9 mouse cellular contexts compared by ENCODE assay signal in the genomic region with DNA sequence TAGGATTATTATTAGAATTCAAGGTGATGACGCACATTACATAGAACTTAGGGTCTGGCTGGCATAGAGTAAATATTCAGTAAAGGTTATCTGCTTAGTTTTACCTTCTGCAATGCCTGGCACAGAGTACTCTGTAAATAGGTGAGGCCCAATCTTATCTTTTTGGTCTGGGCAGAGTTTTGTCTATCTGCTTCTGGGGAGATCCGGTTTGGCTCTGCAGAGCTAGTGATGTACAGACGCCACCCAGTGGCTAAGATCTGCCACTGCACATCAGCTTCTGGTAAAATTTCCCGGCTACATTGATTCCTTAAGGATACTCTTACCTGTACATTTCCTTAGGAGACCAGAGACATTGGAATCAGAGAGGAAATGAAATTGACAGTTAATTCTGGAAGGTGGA. TPM values are rescaled to one million over a fixed set of nuclear protein-coding genes. Genes with fewer than 3 reads are reported as not detected.
DNase-seq lines count a peak whose midpoint lies in the region; ATAC-seq and TF ChIP-seq lines count a peak whose summit lies in the region.
"Had no signal": no experiment of that assay in that cellular context is flagged by ENCODE, and none has a peak within 500 bp of the region (broad histone marks: within the 10 kb centered on the region; RNA-seq: fewer than 3 reads in every experiment).

No protein-coding gene starts in this region.

- DNase-seq in gastrocnemius, adult 2 months: peak; percentile 42
- no peak for DNase-seq in gastrocnemius, postnatal 14 days
- DNase-seq in 3T3-L1 (ENCODE audit: low read depth, low spot score) (peak; percentile 37), WW6 (ENCODE audit: low read depth, low spot score) (peak; percentile 28)
- peak; percentile 41 to 55 for DNase-seq in kidney, postnatal 25 days
- DNase-seq in lung, adult 2 months: no peak

- TF ChIP-seq CTCF in gastrocnemius, adult 2 months (IDR thresholded peaks at IDR 0.05): peak; percentile 84
- TF ChIP-seq CTCF in cortical plate, adult 2 months (IDR thresholded peaks at IDR 0.05; ENCODE audit: extremely low read depth, insufficient read depth, low read length): peak; percentile 87
- peak; percentile 74 for TF ChIP-seq CTCF in lung, adult 2 months (IDR thresholded peaks at IDR 0.05; ENCODE audit: insufficient read depth, low read length)

- no peak overlapping the region for H3K4me3 ChIP-seq in gastrocnemius, adult 2 months
- H3K4me3 ChIP-seq in cortical plate, adult 2 months (ENCODE audit: insufficient read depth, low read length): no peak overlapping the region
- H3K4me3 ChIP-seq in lung, adult 2 months (replicated peaks; ENCODE audit: extremely low read depth, low read depth, low read length): no peak overlapping the region
- H3K4me3 ChIP-seq in stomach, embryonic 15.5 days (replicated peaks): no peak overlapping the region

- no peak overlapping the region for H3K27ac ChIP-seq in gastrocnemius, adult 2 months
- H3K27ac ChIP-seq in cortical plate, adult 2 months (ENCODE audit: insufficient read depth, low read length): no peak overlapping the region
- no peak overlapping the region for H3K27ac ChIP-seq in stomach, embryonic 15.5 days
- H3K27ac ChIP-seq: macrophage had no signal

- H3K4me1 ChIP-seq in cortical plate, adult 2 months (ENCODE audit: control insufficient read depth, insufficient read depth, low read length): no peaks in the 10 kb centered on the region
- 0 out of 2 replicates have a peak, but pooled peaks cover 2% of the 10 kb centered on the region for H3K4me1 ChIP-seq in lung, adult 2 months (ENCODE audit: control insufficient read depth, insufficient read depth, low read length)
- no peaks in the 10 kb centered on the region for H3K4me1 ChIP-seq in stomach, embryonic 15.5 days

- no peak overlapping the region for H3K9ac ChIP-seq in stomach, embryonic 15.5 days

- ATAC-seq in stomach, embryonic 15.5 days (ENCODE audit: insufficient read depth, low FRiP score, low read depth): peak; percentile 58; the same call in 1 of the 2 replicates

- no peaks in the 10 kb centered on the region for H3K9me3 ChIP-seq in stomach, embryonic 15.5 days

- intact Hi-C loops in gastrocnemius, adult 2 months (cut with DNase I): no loop called here
- intact Hi-C loops in gastrocnemius, postnatal 14 days (cut with DNase I; ENCODE audit: low total_unique reads): no loop called here

- TF ChIP-seq POLR2A in cortical plate, adult 2 months (IDR thresholded peaks at IDR 0.05; ENCODE audit: extremely low read depth, insufficient read depth, low read length): no peak
- no peak for TF ChIP-seq POLR2A in lung, adult 2 months (IDR thresholded peaks at IDR 0.05; ENCODE audit: borderline replicate concordance, extremely low read depth, low read depth, low read length)

- no peaks in the 10 kb centered on the region for H3K27me3 ChIP-seq in stomach, embryonic 15.5 days (replicated peaks)

- H3K36me3 ChIP-seq in stomach, embryonic 15.5 days: no peaks in the 10 kb centered on the region

- no peak overlapping the region for H3K4me2 ChIP-seq in stomach, embryonic 15.5 days

- WGBS in lung, adult 2 months: 22% methylated on average over 4 of the region's 4 CpGs
- 18% methylated on average over 4 of the region's 4 CpGs for WGBS in stomach, embryonic 15.5 days

RNA-seq across cellular contexts. Expression of a gene that starts 35.0 kb away (rescaled TPM):
- total RNA-seq in gastrocnemius, adult 2 months (2021): not detected
- not detected for total RNA-seq in gastrocnemius, postnatal 14 days (2021)
- 0.02 TPM in 1 of 2 replicates, not detected in the other for polyA plus RNA-seq in cortical plate, adult 2 months (2012; rRNA removed)
- polyA plus RNA-seq in lung, adult 2 months (2012; rRNA removed): 0.42 and 1.0 TPM in 2 replicates
- polyA plus RNA-seq in stomach, embryonic 15.5 days (2015; fragmentation: Nextera tagmentation; extraction: Ambion mirVana): 0.21 TPM in 1 of 2 replicates, not detected in the other

RNA-seq across cellular contexts. Expression of a gene that starts 43.1 kb away (rescaled TPM):
- 10 to 100 TPM; 50.0 to 71.3 TPM for total RNA-seq in gastrocnemius, adult 2 months (2021)
- 10 to 100 TPM; 37.3 to 39.2 TPM for total RNA-seq in gastrocnemius, postnatal 14 days (2021)
- 41.8 and 48.1 TPM in 2 replicates for polyA plus RNA-seq in cortical plate, adult 2 months (2012; rRNA removed)
- polyA plus RNA-seq in lung, adult 2 months (2012; rRNA removed): 11.9 and 15.5 TPM in 2 replicates
- 53.1 and 56.0 TPM in 2 replicates for polyA plus RNA-seq in stomach, embryonic 15.5 days (2015; fragmentation: Nextera tagmentation; extraction: Ambion mirVana)

Comparison
In these comparisons a context has a peak if more than half of its experiments do, and no peak if none do; other contexts are left out.
1. DNase-seq: peak in gastrocnemius, adult 2 months (single experiment), 3T3-L1 (single experiment), WW6 (single experiment) and kidney, postnatal 25 days (2 of 2); none in gastrocnemius, postnatal 14 days (single experiment) and lung, adult 2 months (single experiment).
2. Peak in every context shown above with its lines, with median percentiles within 50 percentile points of each other: CTCF ChIP-seq.